Mouse (Mus musculus) embryonic facial prominence, embryonic 14.5 days (tissue): ENCODE results near the gene Csnk2b. TPM values are rescaled to one million over a fixed set of nuclear protein-coding genes. Genes with fewer than 3 reads are reported as not detected.

Experiments
- ATAC-seq: fragments of 200-750 bp; cut with Nextera tagmentation; 2 replicates; pipeline ENCODE4 v1.8.0; 2017; ENCODE audit warnings: low read depth, moderate number of reproducible peaks, moderate TSS enrichment
- DNase-seq: peaks from one replicate; pipeline ENCODE4 v3.0.0-alpha.2; 2015; ENCODE audit warnings: low spot score
- H3K27ac ChIP-seq: fragments of 300-500 bp; sonication (generic); replicated peaks from 2 replicates; pipeline ENCODE4 v1.5.1; 2014; ENCODE audit warnings: low read depth, mild to moderate bottlenecking, low read length, moderate library complexity
- H3K27me3 ChIP-seq: fragments of 300-500 bp; sonication (generic); replicated peaks from 2 replicates; pipeline ENCODE4 v1.6.1; 2014; ENCODE audit warnings: low read length; ENCODE audit not compliant: control insufficient read depth, insufficient read depth
- H3K36me3 ChIP-seq: fragments of 300-500 bp; sonication (generic); 2 replicates; pipeline ENCODE4 v1.6.1; 2014; ENCODE audit warnings: low read length, mixed read lengths; ENCODE audit not compliant: control insufficient read depth, insufficient read depth
- H3K4me1 ChIP-seq: fragments of 300-500 bp; sonication (generic); 2 replicates; pipeline ENCODE4 v1.6.1; 2014; ENCODE audit warnings: antibody characterized with exemption, low read length; ENCODE audit not compliant: control insufficient read depth, insufficient read depth
- H3K4me2 ChIP-seq: fragments of 300-500 bp; sonication (generic); 2 replicates; pipeline ENCODE4 v1.6.1; 2014; ENCODE audit warnings: low read depth, mild to moderate bottlenecking, low read length, moderate library complexity, mixed read lengths
- H3K4me3 ChIP-seq: fragments of 300-500 bp; sonication (generic); 2 replicates; pipeline ENCODE4 v1.5.1; 2014; ENCODE audit warnings: low read depth, mild to moderate bottlenecking, low read length
- H3K9ac ChIP-seq: fragments of 300-500 bp; sonication (generic); 2 replicates; pipeline ENCODE4 v1.6.1; 2014; ENCODE audit warnings: low read depth, mild to moderate bottlenecking, low read length, moderate library complexity, mixed read lengths
- H3K9me3 ChIP-seq: fragments of 300-500 bp; sonication (generic); 2 replicates; pipeline ENCODE4 v1.6.1; 2016; ENCODE audit warnings: low read length; ENCODE audit not compliant: control insufficient read depth
- WGBS: fragments of 180-500 bp; shearing (Covaris S2); extraction: QIAGEN DNeasy Blood & Tissue Kit; methylation state at CpG from one replicate; pipeline ENCODE4 v1.1.7; 2014; 5-methylcytosine and 5-hydroxymethylcytosine counted together
- polyA plus RNA-seq: library from polyadenylated mRNA; unstranded; fragments of >200 nt; fragmentation: Nextera tagmentation; extraction: Ambion mirVana; gene quantifications from 2 replicates; pipeline ENCODE4 v1.2.1, GENCODE M21; 2014

Gene Csnk2b
- polyA plus RNA-seq, 1 experiment from 2014 or later = 279 TPM

DNA sequence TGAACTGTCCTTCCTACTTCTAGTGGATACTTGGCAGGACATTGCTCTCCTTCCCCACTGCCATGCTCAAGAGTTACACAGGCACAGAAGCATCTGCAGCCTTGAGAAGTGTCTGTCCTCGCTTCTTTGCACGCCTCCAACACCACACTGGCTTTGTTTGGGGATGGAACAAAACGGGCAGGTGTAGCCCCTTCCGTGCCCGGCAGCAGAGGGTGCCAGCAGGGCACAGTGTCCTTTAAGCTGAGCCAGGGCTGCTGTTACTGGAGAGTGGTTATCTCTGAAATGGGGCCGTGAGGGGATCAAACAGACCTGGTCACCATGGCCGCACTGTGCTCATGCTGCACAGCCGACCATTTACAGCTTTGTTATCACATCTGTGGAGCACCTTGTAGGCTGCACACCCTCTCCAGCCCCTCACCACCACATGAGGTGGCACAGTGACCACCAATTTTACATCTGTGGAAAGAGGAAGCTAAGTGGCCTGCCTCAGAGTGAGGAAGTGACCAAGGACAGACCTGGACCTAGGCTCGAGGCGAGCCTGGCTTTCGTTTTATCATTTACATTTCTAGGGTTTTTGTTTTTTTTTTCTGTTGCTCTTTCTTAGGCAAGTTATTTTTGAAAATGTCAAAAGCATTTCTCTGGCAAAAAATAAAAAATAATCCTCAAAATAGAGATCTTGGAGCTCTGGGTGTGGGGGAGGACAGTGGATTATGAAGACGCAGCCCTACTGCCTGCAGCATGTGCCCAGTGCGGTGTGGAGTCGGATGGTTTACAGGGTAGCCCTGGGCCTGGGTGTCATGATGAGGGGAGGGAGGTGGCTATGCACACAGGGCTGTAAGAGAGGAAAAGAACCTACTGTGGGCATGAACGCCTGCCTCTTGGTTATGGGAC is 27.1 kb downstream of the Csnk2b start:
- no peaks in the 10 kb centered on the region for H3K27me3 ChIP-seq
- no peak overlapping the region for H3K27ac ChIP-seq
- H3K36me3 ChIP-seq = peaks cover 88% of the 10 kb centered on the region
- no peak overlapping the region for H3K9ac ChIP-seq
- DNase-seq (no peak), ATAC-seq (no peak)
- no peak overlapping the region for H3K4me2 ChIP-seq
- H3K9me3 ChIP-seq = no peaks in the 10 kb centered on the region
- WGBS = 93% methylated on average over 15 of the region's 15 CpGs
- peaks cover 6% of the 10 kb centered on the region for H3K4me1 ChIP-seq
- no peak overlapping the region for H3K4me3 ChIP-seq

- peaks cover 6% of the 10 kb centered on the region for H3K4me1 ChIP-seq
- H3K4me2 ChIP-seq = no peak overlapping the region
- H3K36me3 ChIP-seq = peaks cover 68% of the 10 kb centered on the region
- no peak for DNase-seq
- no peak overlapping the region for H3K27ac ChIP-seq
- no peaks in the 10 kb centered on the region for H3K9me3 ChIP-seq
- no peaks in the 10 kb centered on the region for H3K27me3 ChIP-seq
- no peak overlapping the region for H3K4me3 ChIP-seq
- WGBS = 84% methylated on average over 14 of the region's 14 CpGs
- no peak overlapping the region for H3K9ac ChIP-seq
- ATAC-seq = no peak
Measured at GRCm38 (mm10) chr17:35092403-35093198, 29.3 kb downstream of the Csnk2b start.

DNA sequence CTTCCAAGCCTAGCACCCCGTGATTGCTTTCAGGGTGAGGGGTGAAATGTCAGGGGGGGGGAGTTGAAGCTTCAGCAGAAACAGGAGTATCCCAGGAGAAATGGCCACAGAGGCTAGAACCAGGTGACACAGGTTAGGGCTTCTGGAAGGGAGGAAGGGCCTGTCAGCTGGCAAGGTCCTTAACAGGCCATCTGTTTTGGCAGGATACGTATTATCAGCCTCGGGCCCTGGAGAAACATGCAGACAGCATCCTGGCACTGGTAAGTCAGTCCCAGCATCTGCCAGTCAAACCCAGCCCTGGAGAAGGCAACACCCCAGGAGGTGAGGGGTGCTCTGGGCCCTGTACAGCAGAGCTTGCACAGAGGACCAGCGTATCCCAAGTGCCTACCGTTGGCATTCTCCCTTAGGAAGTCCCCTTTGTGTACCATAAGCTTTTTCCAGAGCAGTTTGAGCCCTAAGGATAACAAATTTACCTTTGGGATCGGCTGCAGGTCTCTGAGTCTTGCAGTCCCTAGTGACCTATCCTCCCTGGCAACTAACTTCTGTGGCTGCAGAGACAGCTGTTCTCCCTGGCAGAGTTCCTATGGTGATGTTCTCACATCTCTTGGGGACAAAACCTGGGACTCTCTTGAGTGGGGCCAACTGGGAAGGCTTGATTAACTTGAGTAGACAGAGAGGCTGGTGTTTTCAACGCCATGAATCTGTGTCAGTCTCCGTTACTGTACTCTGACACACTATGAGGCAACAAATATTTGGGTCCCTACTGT is 31.5 kb downstream of the Csnk2b start:
- H3K9ac ChIP-seq = peak overlapping the region; percentile 85
- ATAC-seq (no peak), DNase-seq (peak; percentile 55)
- H3K36me3 ChIP-seq = peaks cover 46% of the 10 kb centered on the region
- no peaks in the 10 kb centered on the region for H3K27me3 ChIP-seq
- no peak overlapping the region for H3K27ac ChIP-seq
- peak overlapping the region; percentile 59 for H3K4me2 ChIP-seq
- no peaks in the 10 kb centered on the region for H3K9me3 ChIP-seq
- H3K4me3 ChIP-seq = peak overlapping the region; percentile 58
- 64% methylated on average over 8 of the region's 8 CpGs for WGBS
- peaks cover 6% of the 10 kb centered on the region for H3K4me1 ChIP-seq

- peak within 1 kb of the TSS; percentile 85 for H3K9ac ChIP-seq
- peaks cover 6% of the 10 kb centered on the region for H3K4me1 ChIP-seq
- H3K36me3 ChIP-seq = peaks cover 34% of the 10 kb centered on the region
- peak within 1 kb of the TSS; percentile 59 for H3K4me2 ChIP-seq
- DNase-seq (peak; percentile 97), ATAC-seq (peak; percentile 97)
- H3K4me3 ChIP-seq = peak within 1 kb of the TSS; percentile 58
- H3K27me3 ChIP-seq = no peaks in the 10 kb centered on the region
- no peaks in the 10 kb centered on the region for H3K9me3 ChIP-seq
- 3% methylated on average over 36 of the region's 67 CpGs for WGBS
- H3K27ac ChIP-seq = peak within 1 kb of the TSS; percentile 96
Measured at GRCm38 (mm10) chr17:35088825-35089644, 32.8 kb downstream of the Csnk2b start, which contains the start of gene Abhd16a. Gene Abhd16a, plus strand, starts transcription at chr17:35089263.

DNA sequence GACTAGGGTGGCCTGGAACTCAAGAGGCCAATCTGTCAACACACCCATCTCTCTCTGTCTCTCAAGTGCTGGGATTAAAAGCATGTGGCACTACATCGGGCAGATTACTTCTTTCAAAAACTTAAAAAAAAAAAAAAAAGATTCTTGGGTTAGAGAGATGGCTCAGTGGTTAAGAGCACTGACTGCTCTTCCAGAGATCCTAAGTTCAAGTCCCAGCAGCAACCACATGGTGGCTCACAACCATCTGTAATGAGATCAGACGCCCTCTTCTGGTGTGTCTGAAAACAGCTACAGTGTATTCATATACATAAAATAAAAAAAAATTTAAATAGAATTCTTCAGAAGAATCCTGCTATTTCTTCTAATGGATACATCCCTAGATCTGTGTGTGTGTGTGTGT is 33.7 kb downstream of the Csnk2b start:
- ATAC-seq (no peak), DNase-seq (no peak)
- Histone ChIP-seq H3K27me3 (no peaks in the 10 kb centered on the region), H3K4me2 (no peak overlapping the region), H3K4me1 (peaks cover 6% of the 10 kb centered on the region), H3K27ac (no peak overlapping the region), H3K4me3 (no peak overlapping the region), H3K9ac (no peak overlapping the region), H3K36me3 (peaks cover 25% of the 10 kb centered on the region), H3K9me3 (no peaks in the 10 kb centered on the region)
- WGBS = 30% methylated on average over 2 of the region's 2 CpGs

DNA sequence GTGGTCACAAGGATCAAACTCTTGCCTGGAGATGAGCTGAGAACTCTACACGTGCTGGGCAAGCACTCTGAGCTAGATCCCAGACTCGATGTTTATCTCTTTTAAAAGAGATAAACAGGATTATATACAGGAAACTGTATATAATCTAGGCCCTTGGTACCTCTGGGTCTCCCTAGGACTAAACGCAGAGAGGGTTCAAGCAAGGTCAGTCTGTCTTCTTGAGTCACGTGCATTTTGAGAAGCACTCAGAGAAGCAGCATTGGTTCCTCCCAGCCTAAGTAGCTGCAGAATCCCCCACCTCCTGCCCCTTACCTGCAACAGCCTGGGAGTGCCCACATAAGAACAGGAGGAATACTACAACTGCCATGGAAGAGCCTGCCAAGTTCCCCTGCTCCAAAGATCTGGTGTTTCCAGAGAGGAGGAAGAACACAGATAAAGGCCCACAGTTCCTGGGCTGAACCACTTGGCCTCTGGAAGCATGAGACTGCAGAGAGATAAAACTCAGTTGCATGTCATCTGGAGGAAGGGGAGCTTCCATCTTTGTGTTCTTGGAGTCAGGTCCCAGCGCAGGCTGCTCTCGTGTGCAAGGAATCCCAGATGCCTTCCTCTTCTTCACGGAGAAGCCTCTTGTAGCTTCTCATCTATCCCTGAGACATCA is 36.5 kb downstream of the Csnk2b start, which contains the start of gene Ly6g6f:
Gene Ly6g6f (minus strand): TSS at position 403 of the 658 bp plus-strand sequence.
- Histone ChIP-seq H3K36me3 (no peaks in the 10 kb centered on the region), H3K9ac (0 out of 2 replicates have a peak within 1 kb of the TSS, but pooled peaks have one; percentile 30)
- WGBS = 79% methylated on average over 7 of the region's 7 CpGs

GRCm38 (mm10) chr17:35083929-35084497 is 37.8 kb downstream of the Csnk2b start:
- H3K4me1 ChIP-seq = no peaks in the 10 kb centered on the region
- 77% methylated on average over 3 of the region's 3 CpGs for WGBS
- no peak overlapping the region for H3K27ac ChIP-seq
- H3K9ac ChIP-seq = no peak overlapping the region
- DNase-seq (no peak), ATAC-seq (no peak)
- no peaks in the 10 kb centered on the region for H3K36me3 ChIP-seq
- no peak overlapping the region for H3K4me3 ChIP-seq
- H3K27me3 ChIP-seq = no peaks in the 10 kb centered on the region
- no peaks in the 10 kb centered on the region for H3K9me3 ChIP-seq
- no peak overlapping the region for H3K4me2 ChIP-seq

More for the DNA sequence above, 36.5 kb downstream of the Csnk2b start, which contains the start of gene Ly6g6f:
- Histone ChIP-seq H3K27ac (no peak within 1 kb of the TSS), H3K9me3 (no peaks in the 10 kb centered on the region), H3K27me3 (no peaks in the 10 kb centered on the region), H3K4me2 (no peak within 1 kb of the TSS), H3K4me1 (peaks cover 4% of the 10 kb centered on the region), H3K4me3 (no peak within 1 kb of the TSS)
- ATAC-seq (no peak), DNase-seq (no peak)
